Mouse (Mus musculus) embryo, embryonic 10 days (tissue): ENCODE measurements around the gene Mnd1.
A peak's percentile ranks its signal among the peaks of the same experiment; 100 is the strongest.

Source experiments
- DNase-seq: peaks from one replicate; pipeline ENCODE4 v3.0.0-alpha.2; 2015; ENCODE audit warnings: low spot score

The Mnd1 gene

DNA sequence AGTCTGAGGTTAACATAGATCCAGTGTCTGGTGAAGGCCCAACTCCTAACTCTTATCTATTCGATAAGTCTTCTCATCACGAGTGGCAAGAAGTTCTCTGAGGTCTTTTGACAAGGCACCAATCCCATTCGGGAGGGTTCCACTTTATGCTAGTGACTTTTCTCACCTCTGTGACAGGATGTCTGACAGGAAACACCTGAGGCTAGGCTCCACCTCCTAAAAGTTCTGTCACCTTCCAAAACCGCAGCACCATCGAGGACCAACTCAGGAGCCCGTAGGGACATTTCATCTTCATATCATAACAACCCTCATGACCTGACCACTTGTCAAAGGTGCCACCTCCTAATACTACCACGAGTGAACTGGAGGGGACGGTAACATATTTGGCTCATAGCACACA is 109.4 kb downstream of the Mnd1 start:
- no peak for DNase-seq

DNA sequence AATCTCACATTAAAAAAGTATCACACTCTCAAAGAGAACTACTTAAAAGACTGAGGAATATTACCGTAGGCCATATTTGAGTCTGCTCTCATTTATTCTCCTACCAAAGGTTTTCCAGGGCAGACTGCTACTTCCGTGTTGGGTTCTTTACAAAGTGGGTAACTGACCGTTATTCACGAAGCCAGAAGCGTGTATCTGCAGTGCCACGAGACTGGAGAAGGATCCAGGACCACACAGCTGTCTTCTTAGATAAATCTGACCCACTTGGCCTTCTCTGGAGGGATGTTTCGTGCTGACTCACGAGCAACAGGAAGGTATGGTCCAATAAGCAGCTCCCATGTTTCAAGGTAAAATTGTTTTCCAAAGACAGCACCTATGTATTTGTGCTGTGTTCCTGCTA is 113.8 kb downstream of the Mnd1 start:
- no peak for DNase-seq

- DNase-seq, result peak; percentile 78
Measured at GRCm38 (mm10) chr3:84040476-84041082, 115.0 kb downstream of the Mnd1 start.

- DNase-seq, result peak; percentile 92
Measured at GRCm38 (mm10) chr3:84039646-84040475, 115.7 kb downstream of the Mnd1 start, which contains the start of gene Tmem131l. TSS of gene Tmem131l (minus strand) at chr3:84040175.

GRCm38 (mm10) chr3:84038981-84039645 is 116.5 kb downstream of the Mnd1 start:
- peak; percentile 66 for DNase-seq

DNA sequence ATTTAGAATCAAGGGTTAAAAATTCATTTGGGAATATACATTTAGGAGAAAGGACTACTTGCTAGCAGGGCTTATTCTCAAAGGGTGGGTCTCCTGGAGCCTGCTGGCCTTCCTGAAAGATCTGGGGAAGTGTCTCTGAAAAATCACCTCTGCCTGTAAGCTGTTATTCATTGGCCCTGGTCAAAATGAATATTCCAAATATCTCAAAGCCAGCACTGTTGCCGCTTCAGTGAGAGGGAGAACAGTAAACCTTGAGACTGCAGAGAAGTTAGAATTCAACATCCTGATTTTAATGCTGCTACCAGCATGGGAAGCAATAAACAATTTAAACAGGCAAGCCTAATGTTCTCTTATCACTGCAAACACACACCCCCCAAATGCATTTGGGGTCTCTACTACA is 117.5 kb downstream of the Mnd1 start:
- no peak for DNase-seq
